Comparison of ENCODE assay signal across 9 mouse cellular contexts in the genomic region with DNA sequence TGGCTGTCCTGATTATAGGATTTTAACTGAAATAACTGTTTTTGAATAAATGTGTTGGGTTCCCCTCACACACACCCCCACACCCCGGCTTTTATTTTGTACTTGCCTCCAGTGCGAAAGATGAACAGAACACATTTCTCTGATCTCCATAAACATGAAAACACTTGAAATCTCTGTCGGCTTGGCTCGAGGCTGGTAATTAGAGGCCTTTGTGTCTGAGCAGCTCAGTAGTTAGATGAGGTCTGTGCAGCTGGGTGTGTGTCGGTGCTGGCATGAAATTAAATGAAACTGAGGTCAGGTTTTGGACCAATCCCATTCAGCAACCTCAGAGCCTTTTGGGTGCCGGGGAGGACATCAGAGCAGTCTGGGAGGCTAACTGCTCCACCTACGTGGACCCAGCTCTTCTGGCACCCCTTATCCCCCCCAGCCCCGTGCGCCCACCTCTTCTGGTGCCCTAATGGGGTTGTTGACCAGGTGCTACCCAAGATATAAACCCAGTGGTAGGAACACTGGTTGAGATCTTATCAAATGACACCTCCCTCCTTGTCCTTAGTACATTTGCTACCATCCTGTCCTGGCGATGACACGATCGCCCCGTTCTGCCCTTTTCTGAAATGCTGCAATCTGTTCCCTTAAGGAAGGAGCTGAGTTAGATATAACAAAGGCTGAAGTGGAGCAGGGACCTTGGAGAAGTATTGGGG. TPM values are rescaled to one million over a fixed set of nuclear protein-coding genes. Genes with fewer than 3 reads are reported as not detected.
DNase-seq lines count a peak whose midpoint lies in the region; ATAC-seq lines count a peak whose summit lies in the region.
"Had no signal": no experiment of that assay in that cellular context is flagged by ENCODE, and none has a peak within 500 bp of the region (broad histone marks: within the 10 kb centered on the region; RNA-seq: fewer than 3 reads in every experiment).

No protein-coding gene starts in this region.

- peaks cover 19% of the 10 kb centered on the region for H3K27me3 ChIP-seq in limb, embryonic 11.5 days (ENCODE audit: control insufficient read depth, insufficient read depth, low read length)
- H3K27me3 ChIP-seq in limb, embryonic 10.5 days (ENCODE audit: low read depth, poor library complexity, severe bottlenecking): peaks cover 33% of the 10 kb centered on the region
- H3K27me3 ChIP-seq in forebrain, embryonic 13.5 days: 0 out of 2 replicates have a peak, but pooled peaks cover 5% of the 10 kb centered on the region
- no peaks in the 10 kb centered on the region for H3K27me3 ChIP-seq in liver, embryonic 12.5 days (replicated peaks)
- peaks cover 11% of the 10 kb centered on the region; the same call in 1 of the 2 replicates for H3K27me3 ChIP-seq in neural tube, embryonic 13.5 days

- H3K4me1 ChIP-seq in limb, embryonic 11.5 days (ENCODE audit: control insufficient read depth, insufficient read depth, low read length): peaks cover 11% of the 10 kb centered on the region
- peaks cover 51% of the 10 kb centered on the region for H3K4me1 ChIP-seq in limb, embryonic 10.5 days
- H3K4me1 ChIP-seq in forebrain, embryonic 13.5 days: peaks cover 57% of the 10 kb centered on the region
- H3K4me1 ChIP-seq in liver, embryonic 12.5 days: peaks cover 85% of the 10 kb centered on the region
- peaks cover 52% of the 10 kb centered on the region for H3K4me1 ChIP-seq in neural tube, embryonic 13.5 days (replicated peaks)

- WGBS in limb, embryonic 11.5 days: 67% methylated on average over 13 of the region's 13 CpGs
- WGBS in limb, embryonic 10.5 days: 76% methylated on average over 13 of the region's 13 CpGs
- WGBS in forebrain, embryonic 13.5 days: 49% methylated on average over 13 of the region's 13 CpGs
- WGBS in liver, embryonic 12.5 days (ENCODE audit: insufficient replicate concordance): 54% methylated on average over 13 of the region's 13 CpGs
- 62% methylated on average over 13 of the region's 13 CpGs for WGBS in neural tube, embryonic 13.5 days

- H3K4me3 ChIP-seq in limb, embryonic 11.5 days (ENCODE audit: low read depth, low read length): no peak overlapping the region
- no peak overlapping the region for H3K4me3 ChIP-seq in limb, embryonic 10.5 days
- peak overlapping the region; percentile 83 for H3K4me3 ChIP-seq in forebrain, embryonic 13.5 days
- H3K4me3 ChIP-seq in liver, embryonic 12.5 days: peak overlapping the region; percentile 94
- H3K4me3 ChIP-seq in neural tube, embryonic 13.5 days: peak overlapping the region; percentile 82

- no peaks in the 10 kb centered on the region for H3K36me3 ChIP-seq in limb, embryonic 11.5 days (ENCODE audit: control insufficient read depth, insufficient read depth, low read length)
- no peaks in the 10 kb centered on the region for H3K36me3 ChIP-seq in limb, embryonic 10.5 days
- no peaks in the 10 kb centered on the region for H3K36me3 ChIP-seq in forebrain, embryonic 13.5 days (ENCODE audit: poor library complexity, severe bottlenecking)
- no peaks in the 10 kb centered on the region for H3K36me3 ChIP-seq in liver, embryonic 12.5 days
- no peaks in the 10 kb centered on the region for H3K36me3 ChIP-seq in neural tube, embryonic 13.5 days

- H3K9ac ChIP-seq in limb, embryonic 11.5 days (ENCODE audit: low read length): no peak overlapping the region
- H3K9ac ChIP-seq in forebrain, embryonic 13.5 days: peak overlapping the region; percentile 89
- H3K9ac ChIP-seq in liver, embryonic 12.5 days: peak overlapping the region; percentile 97
- H3K9ac ChIP-seq in neural tube, embryonic 13.5 days: peak overlapping the region; percentile 92
- H3K9ac ChIP-seq: lung, embryonic 14.5 days had no signal

- H3K9me3 ChIP-seq in limb, embryonic 11.5 days (ENCODE audit: control insufficient read depth, low read length): no peaks in the 10 kb centered on the region
- no peaks in the 10 kb centered on the region for H3K9me3 ChIP-seq in limb, embryonic 10.5 days (replicated peaks)
- no peaks in the 10 kb centered on the region for H3K9me3 ChIP-seq in forebrain, embryonic 13.5 days (replicated peaks)
- H3K9me3 ChIP-seq in liver, embryonic 12.5 days (replicated peaks): no peaks in the 10 kb centered on the region
- H3K9me3 ChIP-seq in neural tube, embryonic 13.5 days: no peaks in the 10 kb centered on the region

- peak; percentile 22 for DNase-seq in limb, embryonic 11.5 days (ENCODE audit: low spot score)
- DNase-seq in limb, embryonic 10.5 days (ENCODE audit: low spot score): no peak
- DNase-seq in thymus, postnatal 10 days (ENCODE audit: low spot score in 2 of 2): no peak
- DNase-seq in ovary, postnatal 14 days (ENCODE audit: low spot score): no peak
- no peak for DNase-seq in spleen, postnatal 10 days (ENCODE audit: low spot score in 2 of 2)
- DNase-seq: lung, embryonic 14.5 days had no signal

- no peak for ATAC-seq in limb, embryonic 11.5 days (ENCODE audit: insufficient number of reproducible peaks, low FRiP score, low TSS enrichment, low read depth)
- ATAC-seq in forebrain, embryonic 13.5 days: no peak
- ATAC-seq in liver, embryonic 12.5 days: no peak
- no peak for ATAC-seq in neural tube, embryonic 13.5 days (ENCODE audit: low read depth)

- no peak overlapping the region for H3K4me2 ChIP-seq in limb, embryonic 11.5 days (ENCODE audit: low read depth, severe bottlenecking)
- H3K4me2 ChIP-seq in forebrain, embryonic 13.5 days: peak overlapping the region; percentile 86
- peak overlapping the region; percentile 99 for H3K4me2 ChIP-seq in liver, embryonic 12.5 days
- H3K4me2 ChIP-seq in neural tube, embryonic 13.5 days: peak overlapping the region; percentile 94

- no peak overlapping the region for H3K27ac ChIP-seq in limb, embryonic 11.5 days (replicated peaks; ENCODE audit: low read depth, low read length)
- no peak overlapping the region for H3K27ac ChIP-seq in limb, embryonic 10.5 days
- peak overlapping the region; percentile 68 for H3K27ac ChIP-seq in forebrain, embryonic 13.5 days
- H3K27ac ChIP-seq in liver, embryonic 12.5 days: peak overlapping the region; percentile 61
- H3K27ac ChIP-seq in neural tube, embryonic 13.5 days (replicated peaks): peak overlapping the region; percentile 75

RNA-seq across cellular contexts. Expression of gene Frat1, which starts 2.9 kb away (rescaled TPM):
- 3.9 and 5.2 TPM in 2 replicates for polyA plus RNA-seq in limb, embryonic 11.5 days (2014; fragmentation: Nextera tagmentation; extraction: Ambion mirVana)
- polyA plus RNA-seq in limb, embryonic 10.5 days (2016; fragmentation: Nextera tagmentation; extraction: Ambion mirVana): 4.3 and 4.9 TPM in 2 replicates
- 25.7 and 27.3 TPM in 2 replicates for polyA plus RNA-seq in forebrain, embryonic 13.5 days (2015; fragmentation: Nextera tagmentation; extraction: Ambion mirVana)
- polyA plus RNA-seq in liver, embryonic 12.5 days (2016; fragmentation: Nextera tagmentation; extraction: Ambion mirVana): 16.5 and 17.2 TPM in 2 replicates
- 22.0 and 24.8 TPM in 2 replicates for polyA plus RNA-seq in neural tube, embryonic 13.5 days (2015; fragmentation: Nextera tagmentation; extraction: Ambion mirVana)

RNA-seq across cellular contexts. Expression of gene Frat2, which starts 15.3 kb away (rescaled TPM):
- polyA plus RNA-seq in limb, embryonic 11.5 days (2014; fragmentation: Nextera tagmentation; extraction: Ambion mirVana): 2.4 and 2.7 TPM in 2 replicates
- polyA plus RNA-seq in limb, embryonic 10.5 days (2016; fragmentation: Nextera tagmentation; extraction: Ambion mirVana): 1.9 and 3.0 TPM in 2 replicates
- polyA plus RNA-seq in forebrain, embryonic 13.5 days (2015; fragmentation: Nextera tagmentation; extraction: Ambion mirVana): 10.4 and 12.4 TPM in 2 replicates
- polyA plus RNA-seq in liver, embryonic 12.5 days (2016; fragmentation: Nextera tagmentation; extraction: Ambion mirVana): 12.0 and 14.0 TPM in 2 replicates
- polyA plus RNA-seq in neural tube, embryonic 13.5 days (2015; fragmentation: Nextera tagmentation; extraction: Ambion mirVana): 10.2 and 11.7 TPM in 2 replicates

RNA-seq across cellular contexts. Expression of gene Arhgap19, which starts 30.8 kb away (rescaled TPM):
- 43.6 and 44.1 TPM in 2 replicates for polyA plus RNA-seq in limb, embryonic 11.5 days (2014; fragmentation: Nextera tagmentation; extraction: Ambion mirVana)
- 45.7 and 47.1 TPM in 2 replicates for polyA plus RNA-seq in limb, embryonic 10.5 days (2016; fragmentation: Nextera tagmentation; extraction: Ambion mirVana)
- 20.4 and 21.5 TPM in 2 replicates for polyA plus RNA-seq in forebrain, embryonic 13.5 days (2015; fragmentation: Nextera tagmentation; extraction: Ambion mirVana)
- 37.6 and 40.7 TPM in 2 replicates for polyA plus RNA-seq in liver, embryonic 12.5 days (2016; fragmentation: Nextera tagmentation; extraction: Ambion mirVana)
- 6.2 and 7.6 TPM in 2 replicates for polyA plus RNA-seq in neural tube, embryonic 13.5 days (2015; fragmentation: Nextera tagmentation; extraction: Ambion mirVana)

Comparison
In these comparisons a context has a peak if more than half of its experiments do, and no peak if none do; other contexts are left out.
1. H3K27ac ChIP-seq: peak in forebrain, embryonic 13.5 days (single experiment), liver, embryonic 12.5 days (single experiment) and neural tube, embryonic 13.5 days (single experiment); none in limb, embryonic 11.5 days (single experiment) and limb, embryonic 10.5 days (single experiment).
2. H3K4me3 ChIP-seq: peak in forebrain, embryonic 13.5 days (single experiment), liver, embryonic 12.5 days (single experiment) and neural tube, embryonic 13.5 days (single experiment); none in limb, embryonic 11.5 days (single experiment) and limb, embryonic 10.5 days (single experiment).